Mouse (Mus musculus) erythroblast, embryonic 14.5 days (primary cell): ENCODE data around the gene Dop1a.

ENCODE experiments used
- GATA1 ChIP-seq: IDR thresholded peaks from 2 replicates; pipeline ENCODE4 v1.6.1; 2012; ENCODE audit warnings: low read length, inconsistent platforms, mixed read lengths
- TAL1 ChIP-seq: IDR thresholded peaks from 3 replicates; pipeline ENCODE4 v1.6.1; 2012; ENCODE audit warnings: low read length, inconsistent platforms, mixed read lengths

- TF ChIP-seq GATA1 = no peak
- no peak for TF ChIP-seq TAL1
Observed at GRCm38 (mm10) chr9:86491740-86492139, 24.8 kb downstream of the Dop1a start.
